Mouse (Mus musculus) retina, adult 2 months (tissue): ENCODE results near the gene Eml4.

ENCODE experiments used
- DNase-seq: peaks from one replicate; pipeline ENCODE4 v3.0.0-alpha.2; 2012; ENCODE audit warnings: low read depth, low spot score

Eml4 gene

GRCm38 (mm10) chr17:83499692-83500091 is 149.0 kb downstream of the Eml4 start:
- no peak for DNase-seq

GRCm38 (mm10) chr17:83503693-83504092 is 153.0 kb downstream of the Eml4 start:
- no peak for DNase-seq

- DNase-seq = no peak
Measured at GRCm38 (mm10) chr17:83512130-83512529, 161.4 kb downstream of the Eml4 start.

- DNase-seq = no peak
Measured at GRCm38 (mm10) chr17:83513655-83514212, 163.0 kb downstream of the Eml4 start.

- DNase-seq = peak; percentile 88
Measured at GRCm38 (mm10) chr17:83514213-83514701, 163.5 kb downstream of the Eml4 start.

GRCm38 (mm10) chr17:83517280-83518015 is 166.7 kb downstream of the Eml4 start, which contains the start of gene Cox7a2l:
Gene Cox7a2l, minus strand, starts transcription at chr17:83517330.
- DNase-seq = no peak

- DNase-seq = no peak
Measured at GRCm38 (mm10) chr17:83521881-83522280, 171.2 kb downstream of the Eml4 start.

GRCm38 (mm10) chr17:83522590-83523379 is 172.1 kb downstream of the Eml4 start:
- DNase-seq = no peak

- no peak for DNase-seq
Measured at GRCm38 (mm10) chr17:83524753-83525152, 174.0 kb downstream of the Eml4 start.

GRCm38 (mm10) chr17:83525596-83525995 is 174.9 kb downstream of the Eml4 start:
- DNase-seq = no peak

GRCm38 (mm10) chr17:83526091-83526561 is 175.4 kb downstream of the Eml4 start:
- no peak for DNase-seq

GRCm38 (mm10) chr17:83526624-83527532 is 176.1 kb downstream of the Eml4 start:
- DNase-seq = no peak

- DNase-seq = no peak
Measured at GRCm38 (mm10) chr17:83527651-83528381, 177.1 kb downstream of the Eml4 start.
